Comparison of ENCODE assay signal across 24 mouse cellular contexts in the genomic region with DNA sequence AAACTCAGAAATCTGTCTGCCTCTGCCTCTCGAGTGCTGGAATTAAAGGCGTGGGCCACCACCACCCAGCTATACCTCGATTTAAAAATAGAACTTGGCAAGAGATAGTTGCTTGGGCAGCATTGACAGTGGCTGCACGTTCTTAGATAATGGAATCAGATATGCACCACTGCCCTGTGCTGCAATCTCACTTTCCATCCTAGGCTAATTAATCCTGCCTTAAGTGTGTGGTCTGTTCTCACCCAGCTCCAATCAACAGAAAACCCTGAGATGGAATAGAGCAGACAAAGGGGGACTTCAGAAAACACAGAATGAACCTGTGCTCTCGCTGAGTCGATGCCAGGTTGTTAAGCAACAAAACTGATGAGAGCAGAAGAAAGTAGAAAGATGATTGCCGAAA. TPM values are rescaled to one million over a fixed set of nuclear protein-coding genes. Genes with fewer than 3 reads are reported as not detected.
DNase-seq lines count a peak whose midpoint lies in the region; ATAC-seq and TF ChIP-seq lines count a peak whose summit lies in the region.
"Had no signal": no experiment of that assay in that cellular context is flagged by ENCODE, and none has a peak within 500 bp of the region (broad histone marks: within the 10 kb centered on the region; RNA-seq: fewer than 3 reads in every experiment).

No protein-coding gene starts in this region.

- peaks cover 18% of the 10 kb centered on the region for H3K4me1 ChIP-seq in neural tube, embryonic 13.5 days (replicated peaks)
- H3K4me1 ChIP-seq in forebrain, embryonic 14.5 days (ENCODE audit: control insufficient read depth, insufficient read depth, low read length): peaks cover 6% of the 10 kb centered on the region; the same call in 1 of the 2 replicates
- H3K4me1 ChIP-seq in hindbrain, postnatal 0 days (ENCODE audit: insufficient read depth, low read length): 0 out of 2 replicates have a peak, but pooled peaks cover 5% of the 10 kb centered on the region
- H3K4me1 ChIP-seq in neural tube, embryonic 14.5 days (ENCODE audit: control insufficient read depth, insufficient read depth, low read length): 0 out of 2 replicates have a peak, but pooled peaks cover 4% of the 10 kb centered on the region
- no peaks in the 10 kb centered on the region for H3K4me1 ChIP-seq in heart, embryonic 10.5 days
- H3K4me1 ChIP-seq: limb, embryonic 12.5 days; liver, embryonic 12.5 days; megakaryocyte, embryonic 14.5 days; stomach, embryonic 15.5 days had no signal

- WGBS in neural tube, embryonic 13.5 days: 58% methylated on average over 7 of the region's 7 CpGs
- 8% methylated on average over 7 of the region's 7 CpGs for WGBS in forebrain, embryonic 14.5 days
- WGBS in hindbrain, postnatal 0 days: 41% methylated on average over 7 of the region's 7 CpGs
- 53% methylated on average over 7 of the region's 7 CpGs for WGBS in neural tube, embryonic 14.5 days
- 51% methylated on average over 7 of the region's 7 CpGs for WGBS in heart, embryonic 10.5 days

- H3K36me3 ChIP-seq in neural tube, embryonic 13.5 days: no peaks in the 10 kb centered on the region
- no peaks in the 10 kb centered on the region for H3K36me3 ChIP-seq in forebrain, embryonic 14.5 days (ENCODE audit: control insufficient read depth, insufficient read depth, low read length)
- H3K36me3 ChIP-seq in hindbrain, postnatal 0 days (ENCODE audit: insufficient read depth, low read length): no peaks in the 10 kb centered on the region
- H3K36me3 ChIP-seq in neural tube, embryonic 14.5 days (ENCODE audit: control insufficient read depth, insufficient read depth, low read length): no peaks in the 10 kb centered on the region
- H3K36me3 ChIP-seq in heart, embryonic 10.5 days: no peaks in the 10 kb centered on the region
- H3K36me3 ChIP-seq: embryonic facial prominence, embryonic 15.5 days; limb, embryonic 12.5 days; liver, embryonic 12.5 days; stomach, embryonic 15.5 days had no signal

- no peak for DNase-seq in neural tube, embryonic 10.5 days (ENCODE audit: extremely low spot score, low spot score)
- DNase-seq in forebrain, embryonic 14.5 days (ENCODE audit: low spot score): peak; percentile 79
- DNase-seq in hindbrain, postnatal 0 days (ENCODE audit: low spot score): no peak
- no peak for DNase-seq in layer of hippocampus, adult 18-20 months (ENCODE audit: low spot score in 2 of 2)
- no peak for DNase-seq in heart, embryonic 10.5 days (ENCODE audit: low spot score)
- no peak for DNase-seq in left cerebral cortex, adult 11 months (ENCODE audit: low spot score)
- DNase-seq: adrenal gland, postnatal 36 days; B cell, adult 2 months; gastrocnemius, postnatal 10 days; heart, adult 2 months; kidney, adult 2 months; kidney, postnatal 14 days; lung, adult 2 months; spleen, adult 18-20 months; thymus, adult 18-20 months; thymus, postnatal 4 days had no signal

- no peaks in the 10 kb centered on the region for H3K27me3 ChIP-seq in neural tube, embryonic 13.5 days
- H3K27me3 ChIP-seq in forebrain, embryonic 14.5 days (replicated peaks; ENCODE audit: control insufficient read depth, insufficient read depth, low read length): no peaks in the 10 kb centered on the region
- no peaks in the 10 kb centered on the region for H3K27me3 ChIP-seq in hindbrain, postnatal 0 days (ENCODE audit: insufficient read depth, low read length)
- no peaks in the 10 kb centered on the region for H3K27me3 ChIP-seq in neural tube, embryonic 14.5 days (ENCODE audit: control insufficient read depth, insufficient read depth, low read length)
- no peaks in the 10 kb centered on the region; the same call in 1 of the 2 replicates for H3K27me3 ChIP-seq in heart, embryonic 10.5 days (ENCODE audit: insufficient read depth, poor library complexity, severe bottlenecking)
- H3K27me3 ChIP-seq: embryonic facial prominence, embryonic 15.5 days; limb, embryonic 12.5 days; stomach, embryonic 15.5 days had no signal

- no peaks in the 10 kb centered on the region; the same call in 1 of the 2 replicates for H3K9me3 ChIP-seq in neural tube, embryonic 13.5 days
- no peaks in the 10 kb centered on the region for H3K9me3 ChIP-seq in forebrain, embryonic 14.5 days (replicated peaks; ENCODE audit: control insufficient read depth, low read length)
- no peaks in the 10 kb centered on the region for H3K9me3 ChIP-seq in hindbrain, postnatal 0 days (ENCODE audit: low read length)
- H3K9me3 ChIP-seq in neural tube, embryonic 14.5 days (ENCODE audit: control insufficient read depth, low read length): no peaks in the 10 kb centered on the region
- H3K9me3 ChIP-seq in heart, embryonic 10.5 days: no peaks in the 10 kb centered on the region
- H3K9me3 ChIP-seq: embryonic facial prominence, embryonic 15.5 days; liver, embryonic 12.5 days; stomach, embryonic 15.5 days had no signal

- no peak for TF ChIP-seq CTCF in hindbrain, postnatal 0 days (IDR thresholded peaks at IDR 0.05; ENCODE audit: low read depth)

- no peak overlapping the region for H3K9ac ChIP-seq in neural tube, embryonic 13.5 days
- H3K9ac ChIP-seq in forebrain, embryonic 14.5 days (ENCODE audit: low read length): peak overlapping the region; percentile 21; the same call in 1 of the 2 replicates
- H3K9ac ChIP-seq in hindbrain, postnatal 0 days (replicated peaks; ENCODE audit: low read length): no peak overlapping the region
- H3K9ac ChIP-seq in neural tube, embryonic 14.5 days (replicated peaks; ENCODE audit: low read depth, low read length): no peak overlapping the region
- H3K9ac ChIP-seq: embryonic facial prominence, embryonic 15.5 days; limb, embryonic 12.5 days; liver, embryonic 12.5 days; stomach, embryonic 15.5 days had no signal

- H3K4me2 ChIP-seq in neural tube, embryonic 13.5 days: no peak overlapping the region
- H3K4me2 ChIP-seq in forebrain, embryonic 14.5 days (ENCODE audit: low read length): peak overlapping the region; percentile 12; the same call in 1 of the 2 replicates
- H3K4me2 ChIP-seq in hindbrain, postnatal 0 days (ENCODE audit: low read depth, low read length): no peak overlapping the region
- H3K4me2 ChIP-seq in neural tube, embryonic 14.5 days (ENCODE audit: low read depth, low read length): no peak overlapping the region
- H3K4me2 ChIP-seq: embryonic facial prominence, embryonic 15.5 days; limb, embryonic 12.5 days; liver, embryonic 12.5 days; stomach, embryonic 15.5 days had no signal

- H3K4me3 ChIP-seq in neural tube, embryonic 13.5 days: no peak overlapping the region
- H3K4me3 ChIP-seq in forebrain, embryonic 14.5 days (ENCODE audit: low read depth, low read length): no peak overlapping the region
- H3K4me3 ChIP-seq in hindbrain, postnatal 0 days (ENCODE audit: low read length): no peak overlapping the region
- H3K4me3 ChIP-seq in neural tube, embryonic 14.5 days (ENCODE audit: low read depth, low read length): no peak overlapping the region
- H3K4me3 ChIP-seq in heart, embryonic 10.5 days: no peak overlapping the region
- H3K4me3 ChIP-seq: embryonic facial prominence, embryonic 15.5 days; heart, adult 2 months; limb, embryonic 12.5 days; liver, embryonic 12.5 days; megakaryocyte, embryonic 14.5 days; myocyte; stomach, embryonic 15.5 days had no signal

- H3K27ac ChIP-seq in neural tube, embryonic 13.5 days (replicated peaks): peak overlapping the region; percentile 80
- H3K27ac ChIP-seq in forebrain, embryonic 14.5 days (ENCODE audit: low read depth, low read length): peak overlapping the region; percentile 22
- peak overlapping the region; percentile 52; the same call in 1 of the 2 replicates for H3K27ac ChIP-seq in hindbrain, postnatal 0 days
- peak overlapping the region; percentile 67 for H3K27ac ChIP-seq in neural tube, embryonic 14.5 days (ENCODE audit: low read depth, low read length)
- H3K27ac ChIP-seq in heart, embryonic 10.5 days: no peak overlapping the region
- H3K27ac ChIP-seq: embryonic facial prominence, embryonic 15.5 days; heart, adult 2 months; limb, embryonic 12.5 days; liver, embryonic 12.5 days; stomach, embryonic 15.5 days had no signal

- ATAC-seq in neural tube, embryonic 13.5 days (ENCODE audit: low read depth): peak; percentile 89
- ATAC-seq in forebrain, embryonic 14.5 days: peak; percentile 89
- ATAC-seq in hindbrain, postnatal 0 days: 0 out of 2 replicates have a peak, but pooled peaks have one; percentile 35
- peak; percentile 60 for ATAC-seq in neural tube, embryonic 14.5 days (ENCODE audit: low read depth)
- ATAC-seq: liver, embryonic 12.5 days had no signal

RNA-seq across cellular contexts. Expression of a gene that starts 32.0 kb away (rescaled TPM):
- 1.8 and 2.1 TPM in 2 replicates for polyA plus RNA-seq in neural tube, embryonic 13.5 days (2015; fragmentation: Nextera tagmentation; extraction: Ambion mirVana)
- 0.94 and 1.4 TPM in 2 replicates for polyA plus RNA-seq in forebrain, embryonic 14.5 days (2014; fragmentation: Nextera tagmentation; extraction: Ambion mirVana)
- total RNA-seq in hindbrain, postnatal 0 days (2014; rRNA removed): 25.1 and 26.3 TPM in 2 replicates
- polyA plus RNA-seq in hindbrain, postnatal 0 days (2015; fragmentation: Nextera tagmentation; extraction: Ambion mirVana): 5.8 and 6.1 TPM in 2 replicates
- 4.4 and 6.4 TPM in 2 replicates for polyA plus RNA-seq in neural tube, embryonic 14.5 days (2014; fragmentation: Nextera tagmentation; extraction: Ambion mirVana)
- total RNA-seq in layer of hippocampus, adult 18-20 months (2021): 10 to 100 TPM; 31.6 to 34.4 TPM
- 0.09 and 0.20 TPM in 2 replicates for polyA plus RNA-seq in heart, embryonic 10.5 days (2016; fragmentation: Nextera tagmentation; extraction: Ambion mirVana)

Comparison
In these comparisons a context has a peak if more than half of its experiments do, and no peak if none do; other contexts are left out.
1. ATAC-seq: peak in every context shown above with its lines; median percentile 89 in neural tube, embryonic 13.5 days; 89 in forebrain, embryonic 14.5 days; 60 in neural tube, embryonic 14.5 days; 35 in hindbrain, postnatal 0 days.